Mouse (Mus musculus) ovary, postnatal 10 days (tissue): ENCODE results near the gene Ptprj.
"Not testable (repeated sequence)": the region's sequence is repeated elsewhere in the genome, so short reads cannot be mapped to it uniquely, and the experiment has no call there.

Experiments used
- DNase-seq: peaks from one replicate; pipeline ENCODE4 v3.0.0; 2022; ENCODE audit warnings: low spot score

Ptprj gene

GRCm38 (mm10) chr2:90577451-90578279 lies 2.8 kb downstream of the Ptprj start:
- DNase-seq: no peak

GRCm38 (mm10) chr2:90576936-90577335 lies 3.5 kb downstream of the Ptprj start:
- DNase-seq: no peak

- no peak for DNase-seq
These were observed 4.0 kb downstream of the Ptprj start for GRCm38 (mm10) chr2:90576411-90576810.

- no peak for DNase-seq
These were observed 4.7 kb downstream of the Ptprj start for GRCm38 (mm10) chr2:90575713-90576112.

GRCm38 (mm10) chr2:90575116-90575515 lies 5.3 kb downstream of the Ptprj start:
- DNase-seq: no peak

- DNase-seq: no peak
These were observed 5.9 kb downstream of the Ptprj start for GRCm38 (mm10) chr2:90574536-90574935.

GRCm38 (mm10) chr2:90573640-90574526 lies 6.6 kb downstream of the Ptprj start:
- no peak for DNase-seq

GRCm38 (mm10) chr2:90572126-90572525 lies 8.3 kb downstream of the Ptprj start:
- DNase-seq: no peak

- DNase-seq: not testable (repeated sequence)
These were observed 9.0 kb downstream of the Ptprj start for GRCm38 (mm10) chr2:90571399-90571798.

GRCm38 (mm10) chr2:90570871-90571270 lies 9.6 kb downstream of the Ptprj start:
- no peak for DNase-seq

- no peak for DNase-seq
These were observed 10.2 kb downstream of the Ptprj start for GRCm38 (mm10) chr2:90570216-90570615.

- DNase-seq: no peak
These were observed 11.4 kb downstream of the Ptprj start for GRCm38 (mm10) chr2:90568961-90569481.

- no peak for DNase-seq
These were observed 12.4 kb downstream of the Ptprj start for GRCm38 (mm10) chr2:90568091-90568490.

GRCm38 (mm10) chr2:90566773-90567528 lies 13.5 kb downstream of the Ptprj start:
- DNase-seq: no peak

GRCm38 (mm10) chr2:90566046-90566445 lies 14.4 kb downstream of the Ptprj start:
- no peak for DNase-seq

- no peak for DNase-seq
These were observed 15.1 kb downstream of the Ptprj start for GRCm38 (mm10) chr2:90565192-90565929.

- DNase-seq: no peak
These were observed 15.9 kb downstream of the Ptprj start for GRCm38 (mm10) chr2:90564552-90564951.

GRCm38 (mm10) chr2:90563171-90563570 lies 17.3 kb downstream of the Ptprj start:
- no peak for DNase-seq

- DNase-seq: no peak
These were observed 18.2 kb downstream of the Ptprj start for GRCm38 (mm10) chr2:90562126-90562670.

- no peak for DNase-seq
These were observed 20.1 kb downstream of the Ptprj start for GRCm38 (mm10) chr2:90560197-90560843.
